Mouse (Mus musculus): ENCODE data around the gene Clasp1. TPM values are rescaled to one million over a fixed set of nuclear protein-coding genes. Genes with fewer than 3 reads are reported as not detected.

The Clasp1 gene
- total and polyA plus RNA-seq, 2 experiments from 2014 or later = 106 to 366 TPM

GRCm38 (mm10) chr1:118648015-118648414 is 259.2 kb downstream of the Clasp1 start:
- H3K4me3 ChIP-seq (ENCODE audit: low read depth, low read length) = no peak overlapping the region
- H3K36me3 ChIP-seq (replicated peaks; ENCODE audit: control insufficient read depth, insufficient read depth, low read length) = no peaks in the 10 kb centered on the region
- DNase-seq (ENCODE audit: low spot score) (no peak), ATAC-seq (ENCODE audit: insufficient read depth, low read depth) (no peak)
- no peaks in the 10 kb centered on the region for H3K9me3 ChIP-seq (replicated peaks; ENCODE audit: control insufficient read depth, low read length)
- H3K27me3 ChIP-seq (ENCODE audit: control insufficient read depth, insufficient read depth, low read length) = no peaks in the 10 kb centered on the region
- TF ChIP-seq CTCF (IDR thresholded peaks at IDR 0.05; ENCODE audit: low read depth) = no peak
- no peak for TF ChIP-seq EP300 (IDR thresholded peaks at IDR 0.05; ENCODE audit: low read depth)
- no peak overlapping the region for H3K27ac ChIP-seq (ENCODE audit: low read depth)
- WGBS = 53% methylated on average over 3 of the region's 3 CpGs
- no peak overlapping the region for H3K9ac ChIP-seq (replicated peaks; ENCODE audit: low read depth, low read length)
- H3K4me1 ChIP-seq (ENCODE audit: control insufficient read depth, insufficient read depth) = 0 out of 2 replicates have a peak, but pooled peaks cover 3% of the 10 kb centered on the region
- no peak overlapping the region for H3K4me2 ChIP-seq (ENCODE audit: low read depth, low read length)

- ATAC-seq (ENCODE audit: insufficient read depth, low read depth) (no peak), DNase-seq (ENCODE audit: low spot score) (no peak)
- 72% methylated on average over 9 of the region's 9 CpGs for whole genome bisulfite sequencing
- H3K27me3 ChIP-seq (ENCODE audit: control insufficient read depth, insufficient read depth, low read length) = no peaks in the 10 kb centered on the region
- no peak overlapping the region for H3K9ac ChIP-seq (replicated peaks; ENCODE audit: low read depth, low read length)
- H3K4me2 ChIP-seq (ENCODE audit: low read depth, low read length) = no peak overlapping the region
- no peaks in the 10 kb centered on the region for H3K9me3 ChIP-seq (replicated peaks; ENCODE audit: control insufficient read depth, low read length)
- H3K27ac ChIP-seq (ENCODE audit: low read depth) = no peak overlapping the region
- H3K4me3 ChIP-seq (ENCODE audit: low read depth, low read length) = no peak overlapping the region
- H3K4me1 ChIP-seq (ENCODE audit: control insufficient read depth, insufficient read depth) = no peaks in the 10 kb centered on the region
- no peaks in the 10 kb centered on the region for H3K36me3 ChIP-seq (replicated peaks; ENCODE audit: control insufficient read depth, insufficient read depth, low read length)
- no peak for TF ChIP-seq EP300 (IDR thresholded peaks at IDR 0.05; ENCODE audit: low read depth)
- TF ChIP-seq CTCF (IDR thresholded peaks at IDR 0.05; ENCODE audit: low read depth) = no peak
These were observed 261.3 kb downstream of the Clasp1 start for GRCm38 (mm10) chr1:118649933-118650770.

- Histone ChIP-seq H3K9me3 (replicated peaks; ENCODE audit: control insufficient read depth, low read length) (no peaks in the 10 kb centered on the region), H3K36me3 (replicated peaks; ENCODE audit: control insufficient read depth, insufficient read depth, low read length) (no peaks in the 10 kb centered on the region), H3K4me1 (ENCODE audit: control insufficient read depth, insufficient read depth) (no peaks in the 10 kb centered on the region), H3K27ac (ENCODE audit: low read depth) (no peak overlapping the region), H3K4me2 (ENCODE audit: low read depth, low read length) (no peak overlapping the region), H3K4me3 (ENCODE audit: low read depth, low read length) (no peak overlapping the region), H3K27me3 (ENCODE audit: control insufficient read depth, insufficient read depth, low read length) (no peaks in the 10 kb centered on the region), H3K9ac (replicated peaks; ENCODE audit: low read depth, low read length) (no peak overlapping the region)
- no peak for DNase-seq (ENCODE audit: low spot score)
- 42% methylated on average over 3 of the region's 3 CpGs for WGBS
- no peak for ATAC-seq (ENCODE audit: insufficient read depth, low read depth)
- no peak for TF ChIP-seq EP300 (IDR thresholded peaks at IDR 0.05; ENCODE audit: low read depth)
- no peak for TF ChIP-seq CTCF (IDR thresholded peaks at IDR 0.05; ENCODE audit: low read depth)
These were observed 261.9 kb downstream of the Clasp1 start for GRCm38 (mm10) chr1:118650771-118651080.

GRCm38 (mm10) chr1:118658716-118659115 is 269.9 kb downstream of the Clasp1 start:
- H3K27me3 ChIP-seq (ENCODE audit: control insufficient read depth, insufficient read depth, low read length) = no peaks in the 10 kb centered on the region
- DNase-seq (ENCODE audit: low spot score) = no peak
- no peak overlapping the region for H3K4me2 ChIP-seq (ENCODE audit: low read depth, low read length)
- no peaks in the 10 kb centered on the region for H3K4me1 ChIP-seq (ENCODE audit: control insufficient read depth, insufficient read depth)
- no peaks in the 10 kb centered on the region for H3K9me3 ChIP-seq (replicated peaks; ENCODE audit: control insufficient read depth, low read length)
- TF ChIP-seq EP300 (IDR thresholded peaks at IDR 0.05; ENCODE audit: low read depth) (no peak), CTCF (IDR thresholded peaks at IDR 0.05; ENCODE audit: low read depth) (no peak)
- WGBS = 71% methylated on average over 6 of the region's 6 CpGs
- no peak overlapping the region for H3K9ac ChIP-seq (replicated peaks; ENCODE audit: low read depth, low read length)
- no peak overlapping the region for H3K4me3 ChIP-seq (ENCODE audit: low read depth, low read length)
- no peaks in the 10 kb centered on the region for H3K36me3 ChIP-seq (replicated peaks; ENCODE audit: control insufficient read depth, insufficient read depth, low read length)
- no peak overlapping the region for H3K27ac ChIP-seq (ENCODE audit: low read depth)
- ATAC-seq (ENCODE audit: insufficient read depth, low read depth) = no peak

- H3K9ac ChIP-seq (replicated peaks; ENCODE audit: low read depth, low read length) = no peak overlapping the region
- ATAC-seq (ENCODE audit: insufficient read depth, low read depth) (no peak), DNase-seq (ENCODE audit: low spot score) (no peak)
- no peak overlapping the region for H3K27ac ChIP-seq (ENCODE audit: low read depth)
- H3K4me2 ChIP-seq (ENCODE audit: low read depth, low read length) = no peak overlapping the region
- no peaks in the 10 kb centered on the region for H3K36me3 ChIP-seq (replicated peaks; ENCODE audit: control insufficient read depth, insufficient read depth, low read length)
- H3K9me3 ChIP-seq (replicated peaks; ENCODE audit: control insufficient read depth, low read length) = no peaks in the 10 kb centered on the region
- no peak overlapping the region for H3K4me3 ChIP-seq (ENCODE audit: low read depth, low read length)
- TF ChIP-seq CTCF (IDR thresholded peaks at IDR 0.05; ENCODE audit: low read depth) (no peak), EP300 (IDR thresholded peaks at IDR 0.05; ENCODE audit: low read depth) (no peak)
- 20% methylated on average over 3 of the region's 3 CpGs for WGBS
- H3K4me1 ChIP-seq (ENCODE audit: control insufficient read depth, insufficient read depth) = no peaks in the 10 kb centered on the region
- H3K27me3 ChIP-seq (ENCODE audit: control insufficient read depth, insufficient read depth, low read length) = no peaks in the 10 kb centered on the region
These were observed 272.1 kb downstream of the Clasp1 start for GRCm38 (mm10) chr1:118660880-118661465.

Other genes with a start within 250 kb of the Clasp1 start
- not detected in 2 replicates for gene Gm29106, start 212.5 kb upstream of the Clasp1 start, total RNA-seq (2014; rRNA removed; ENCODE audit: low replicate concordance)
- 0.05 TPM in 1 of 2 replicates, not detected in the other for gene Gm29106, start 212.5 kb upstream of the Clasp1 start, polyA plus RNA-seq (2015; fragmentation: Nextera tagmentation; extraction: Ambion mirVana)
- 97.4 and 130 TPM in 2 replicates for gene Tsn, start 77.3 kb upstream of the Clasp1 start, total RNA-seq (2014; rRNA removed; ENCODE audit: low replicate concordance)
- 170 and 174 TPM in 2 replicates for gene Tsn, start 77.3 kb upstream of the Clasp1 start, polyA plus RNA-seq (2015; fragmentation: Nextera tagmentation; extraction: Ambion mirVana)
- 15.9 and 31.0 TPM in 2 replicates for gene Nifk, start 67.2 kb upstream of the Clasp1 start, total RNA-seq (2014; rRNA removed; ENCODE audit: low replicate concordance)
- gene Nifk, start 67.2 kb upstream of the Clasp1 start, polyA plus RNA-seq (2015; fragmentation: Nextera tagmentation; extraction: Ambion mirVana) = 32.0 and 32.6 TPM in 2 replicates
- 1.4 and 2.9 TPM in 2 replicates for gene Tfcp2l1, start 238.9 kb downstream of the Clasp1 start, total RNA-seq (2014; rRNA removed; ENCODE audit: low replicate concordance)
- 0.43 and 0.64 TPM in 2 replicates for gene Tfcp2l1, start 238.9 kb downstream of the Clasp1 start, polyA plus RNA-seq (2015; fragmentation: Nextera tagmentation; extraction: Ambion mirVana)

Measured in heart, postnatal 0 days (tissue).